Mouse (Mus musculus): ENCODE measurements at regions not wholly inside any gene's neighbourhood (a gene's known extent, or its start where the extent isn't known, plus 50 kb on each side); places are given as distances from the start of the nearest gene placed in this dataset.

DNA sequence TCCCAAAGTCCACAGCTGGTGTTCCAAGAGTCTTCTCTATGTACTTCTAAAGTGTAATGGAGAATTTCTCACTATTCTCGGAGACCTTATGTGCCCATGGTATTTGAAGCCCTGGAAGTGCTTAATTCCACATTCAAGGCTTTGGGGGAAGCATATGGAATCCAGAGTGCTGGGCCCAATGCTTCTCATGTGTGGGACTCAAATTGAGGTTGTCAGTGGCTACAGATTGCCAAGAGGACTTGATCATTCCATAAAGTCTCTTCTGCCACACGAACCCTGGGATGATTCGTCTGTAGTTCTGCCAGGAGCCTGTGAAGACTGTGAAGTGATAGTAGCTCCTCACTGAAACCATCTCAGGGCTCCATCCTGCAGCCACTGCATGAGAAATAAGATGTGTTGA lies 275.3 kb downstream of the Bckdhb start:
- TF ChIP-seq GATA1 (IDR thresholded peaks at IDR 0.05; ENCODE audit: borderline replicate concordance, low read length): no peak
- TF ChIP-seq CTCF (IDR thresholded peaks at IDR 0.05; ENCODE audit: low read depth, low read length): no peak
- TF ChIP-seq TAL1 (conservative IDR thresholded peaks at IDR 0.05; ENCODE audit: low read depth, low read length): no peak

All from G1E (cell line).